Mouse (Mus musculus): ENCODE results near the gene Trpm3. TPM values are rescaled to one million over a fixed set of nuclear protein-coding genes. Genes with fewer than 3 reads are reported as not detected.
A peak's percentile ranks its signal among the peaks of the same experiment; 100 is the strongest.

Trpm3 gene
- polyA plus RNA-seq, 1 experiment from 2014 or later = 4.9 TPM

- WGBS = 81% methylated on average over 6 of the region's 6 CpGs
- Histone ChIP-seq H3K9ac (replicated peaks; ENCODE audit: low read length) (no peak overlapping the region), H3K4me3 (ENCODE audit: low read depth, low read length) (no peak overlapping the region), H3K9me3 (replicated peaks; ENCODE audit: control insufficient read depth, low read length) (no peaks in the 10 kb centered on the region), H3K36me3 (replicated peaks; ENCODE audit: control insufficient read depth, insufficient read depth, low read depth, low read length) (no peaks in the 10 kb centered on the region), H3K4me2 (ENCODE audit: low read depth, low read length) (no peak overlapping the region), H3K27ac (replicated peaks; ENCODE audit: low read depth, low read length) (no peak overlapping the region), H3K4me1 (ENCODE audit: control insufficient read depth, insufficient read depth, low read length) (no peaks in the 10 kb centered on the region), H3K27me3 (ENCODE audit: control insufficient read depth, insufficient read depth, low read length) (no peaks in the 10 kb centered on the region)
- no peak for DNase-seq (ENCODE audit: low spot score)
- ATAC-seq (replicated peaks; ENCODE audit: insufficient number of reproducible peaks, low FRiP score, low TSS enrichment, low read depth) = no peak
Observed at GRCm38 (mm10) chr19:22542990-22543709, 404.3 kb downstream of the Trpm3 start.

- no peak overlapping the region for H3K4me2 ChIP-seq (ENCODE audit: low read depth, low read length)
- no peaks in the 10 kb centered on the region for H3K9me3 ChIP-seq (replicated peaks; ENCODE audit: control insufficient read depth, low read length)
- no peaks in the 10 kb centered on the region for H3K4me1 ChIP-seq (ENCODE audit: control insufficient read depth, insufficient read depth, low read length)
- no peak for ATAC-seq (replicated peaks; ENCODE audit: insufficient number of reproducible peaks, low FRiP score, low TSS enrichment, low read depth)
- H3K9ac ChIP-seq (replicated peaks; ENCODE audit: low read length) = no peak overlapping the region
- H3K36me3 ChIP-seq (replicated peaks; ENCODE audit: control insufficient read depth, insufficient read depth, low read depth, low read length) = no peaks in the 10 kb centered on the region
- 26% methylated on average over 5 of the region's 5 CpGs for WGBS
- DNase-seq (ENCODE audit: low spot score) = peak; percentile 71
- no peak overlapping the region for H3K4me3 ChIP-seq (ENCODE audit: low read depth, low read length)
- no peak overlapping the region for H3K27ac ChIP-seq (replicated peaks; ENCODE audit: low read depth, low read length)
- H3K27me3 ChIP-seq (ENCODE audit: control insufficient read depth, insufficient read depth, low read length) = no peaks in the 10 kb centered on the region
Observed at GRCm38 (mm10) chr19:22552179-22552578, 413.3 kb downstream of the Trpm3 start.

DNA sequence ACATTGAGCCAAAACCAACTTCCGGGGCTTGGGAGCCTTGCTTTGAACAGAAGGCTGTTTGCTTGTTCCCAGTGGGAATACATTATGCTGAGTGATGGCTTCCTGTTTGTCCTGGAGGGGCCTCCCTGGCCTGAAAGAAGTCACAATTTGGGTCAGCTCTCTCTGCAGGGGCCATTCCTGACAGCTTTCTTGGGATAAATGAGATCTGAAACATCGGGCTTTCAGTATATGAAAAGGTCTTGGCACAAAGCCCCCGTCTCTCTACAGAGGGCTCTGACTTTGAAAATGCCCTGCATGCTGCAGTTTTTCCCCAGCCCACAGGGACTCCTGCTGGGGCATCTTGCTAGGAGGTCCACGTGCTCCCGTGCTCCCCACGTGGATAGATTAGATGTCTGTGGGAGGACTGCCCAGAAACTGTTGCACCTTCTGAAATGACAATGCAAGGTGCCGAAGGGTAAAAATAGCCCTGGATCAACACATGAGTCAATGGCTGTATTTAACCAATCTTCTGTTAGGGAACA lies 415.6 kb downstream of the Trpm3 start:
- no peak overlapping the region for H3K4me3 ChIP-seq (ENCODE audit: low read depth, low read length)
- peak; percentile 3 for DNase-seq (ENCODE audit: low spot score)
- no peak overlapping the region for H3K4me2 ChIP-seq (ENCODE audit: low read depth, low read length)

GRCm38 (mm10) chr19:22572396-22572795 lies 433.6 kb downstream of the Trpm3 start:
- Histone ChIP-seq H3K27me3 (ENCODE audit: control insufficient read depth, insufficient read depth, low read length) (no peaks in the 10 kb centered on the region), H3K9ac (replicated peaks; ENCODE audit: low read length) (no peak overlapping the region), H3K9me3 (replicated peaks; ENCODE audit: control insufficient read depth, low read length) (no peaks in the 10 kb centered on the region), H3K27ac (replicated peaks; ENCODE audit: low read depth, low read length) (no peak overlapping the region), H3K4me3 (ENCODE audit: low read depth, low read length) (no peak overlapping the region), H3K4me2 (ENCODE audit: low read depth, low read length) (no peak overlapping the region), H3K4me1 (ENCODE audit: control insufficient read depth, insufficient read depth, low read length) (no peaks in the 10 kb centered on the region), H3K36me3 (replicated peaks; ENCODE audit: control insufficient read depth, insufficient read depth, low read depth, low read length) (no peaks in the 10 kb centered on the region)
- 67% methylated on average over 11 of the region's 11 CpGs for WGBS
- DNase-seq (ENCODE audit: low spot score) (no peak), ATAC-seq (replicated peaks; ENCODE audit: insufficient number of reproducible peaks, low FRiP score, low TSS enrichment, low read depth) (no peak)

More for the DNA sequence above, 415.6 kb downstream of the Trpm3 start:
- WGBS = 7% methylated on average over 7 of the region's 7 CpGs
- ATAC-seq (replicated peaks; ENCODE audit: insufficient number of reproducible peaks, low FRiP score, low TSS enrichment, low read depth) = no peak
- no peaks in the 10 kb centered on the region for H3K4me1 ChIP-seq (ENCODE audit: control insufficient read depth, insufficient read depth, low read length)
- no peak overlapping the region for H3K27ac ChIP-seq (replicated peaks; ENCODE audit: low read depth, low read length)
- H3K36me3 ChIP-seq (replicated peaks; ENCODE audit: control insufficient read depth, insufficient read depth, low read depth, low read length) = no peaks in the 10 kb centered on the region
- H3K27me3 ChIP-seq (ENCODE audit: control insufficient read depth, insufficient read depth, low read length) = no peaks in the 10 kb centered on the region
- H3K9ac ChIP-seq (replicated peaks; ENCODE audit: low read length) = no peak overlapping the region; the same call in 1 of the 2 replicates
- H3K9me3 ChIP-seq (replicated peaks; ENCODE audit: control insufficient read depth, low read length) = no peaks in the 10 kb centered on the region

DNA sequence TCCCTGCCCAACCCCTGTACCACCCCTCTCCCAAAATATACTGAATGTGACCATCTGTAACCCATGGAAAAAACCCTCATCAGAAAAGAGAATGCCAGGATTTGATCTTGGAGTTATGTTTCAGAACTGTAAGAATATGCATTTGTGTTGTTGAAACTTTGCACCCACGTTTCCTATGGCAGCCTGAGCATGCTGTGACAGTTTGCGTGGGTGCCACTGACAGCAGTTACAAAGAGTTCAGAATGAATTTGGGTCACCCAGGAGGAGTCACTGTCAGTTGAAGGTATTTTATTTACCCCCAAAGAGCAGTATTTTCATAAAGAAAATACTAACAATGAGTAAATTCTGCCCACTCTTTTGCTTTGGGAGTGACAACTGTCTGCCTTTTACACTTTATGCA lies 434.0 kb downstream of the Trpm3 start:
- H3K4me3 ChIP-seq (ENCODE audit: low read depth, low read length) = no peak overlapping the region
- ATAC-seq (replicated peaks; ENCODE audit: insufficient number of reproducible peaks, low FRiP score, low TSS enrichment, low read depth) (no peak), DNase-seq (ENCODE audit: low spot score) (no peak)
- no peaks in the 10 kb centered on the region for H3K9me3 ChIP-seq (replicated peaks; ENCODE audit: control insufficient read depth, low read length)
- no peaks in the 10 kb centered on the region for H3K27me3 ChIP-seq (ENCODE audit: control insufficient read depth, insufficient read depth, low read length)
- H3K27ac ChIP-seq (replicated peaks; ENCODE audit: low read depth, low read length) = no peak overlapping the region
- H3K4me1 ChIP-seq (ENCODE audit: control insufficient read depth, insufficient read depth, low read length) = no peaks in the 10 kb centered on the region
- H3K9ac ChIP-seq (replicated peaks; ENCODE audit: low read length) = no peak overlapping the region
- 86% methylated on average over 2 of the region's 2 CpGs for WGBS
- no peak overlapping the region for H3K4me2 ChIP-seq (ENCODE audit: low read depth, low read length)
- no peaks in the 10 kb centered on the region for H3K36me3 ChIP-seq (replicated peaks; ENCODE audit: control insufficient read depth, insufficient read depth, low read depth, low read length)

DNA sequence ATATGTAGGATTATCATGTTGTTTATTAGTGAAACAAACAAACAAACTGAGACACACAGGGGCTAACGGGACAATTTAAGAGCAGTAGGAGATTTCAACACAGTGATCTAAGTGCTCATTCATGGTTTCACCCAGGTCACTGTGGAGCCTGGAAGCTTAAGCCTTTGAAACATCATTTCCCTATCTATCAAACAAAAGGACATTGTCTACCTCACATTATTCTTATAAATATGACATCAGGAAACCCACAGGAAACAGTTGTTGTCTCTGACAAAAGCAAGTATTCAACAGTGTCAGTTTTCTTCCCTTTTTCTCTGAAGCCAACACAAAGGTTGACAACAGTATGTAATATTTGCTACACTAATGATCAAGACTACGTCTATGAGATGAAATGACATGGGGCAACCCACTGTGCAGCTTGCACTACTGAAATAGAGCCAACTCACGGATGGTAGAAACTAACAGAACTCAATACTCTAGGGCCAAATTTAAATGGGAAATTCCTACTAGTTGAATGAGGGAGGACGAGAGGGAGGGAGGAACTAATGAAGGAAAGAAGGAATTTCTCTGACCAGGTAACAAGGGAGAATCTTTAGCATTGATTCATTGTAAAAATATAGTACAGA lies 443.4 kb downstream of the Trpm3 start:
- H3K4me2 ChIP-seq (ENCODE audit: low read depth, low read length) = no peak overlapping the region
- WGBS = 86% methylated on average over 4 of the region's 4 CpGs
- no peaks in the 10 kb centered on the region for H3K9me3 ChIP-seq (replicated peaks; ENCODE audit: control insufficient read depth, low read length)
- H3K36me3 ChIP-seq (replicated peaks; ENCODE audit: control insufficient read depth, insufficient read depth, low read depth, low read length) = no peaks in the 10 kb centered on the region
- H3K4me1 ChIP-seq (ENCODE audit: control insufficient read depth, insufficient read depth, low read length) = no peaks in the 10 kb centered on the region
- DNase-seq (ENCODE audit: low spot score) (no peak), ATAC-seq (replicated peaks; ENCODE audit: insufficient number of reproducible peaks, low FRiP score, low TSS enrichment, low read depth) (no peak)
- H3K4me3 ChIP-seq (ENCODE audit: low read depth, low read length) = no peak overlapping the region
- H3K27ac ChIP-seq (replicated peaks; ENCODE audit: low read depth, low read length) = no peak overlapping the region
- no peaks in the 10 kb centered on the region for H3K27me3 ChIP-seq (ENCODE audit: control insufficient read depth, insufficient read depth, low read length)
- H3K9ac ChIP-seq (replicated peaks; ENCODE audit: low read length) = no peak overlapping the region

DNA sequence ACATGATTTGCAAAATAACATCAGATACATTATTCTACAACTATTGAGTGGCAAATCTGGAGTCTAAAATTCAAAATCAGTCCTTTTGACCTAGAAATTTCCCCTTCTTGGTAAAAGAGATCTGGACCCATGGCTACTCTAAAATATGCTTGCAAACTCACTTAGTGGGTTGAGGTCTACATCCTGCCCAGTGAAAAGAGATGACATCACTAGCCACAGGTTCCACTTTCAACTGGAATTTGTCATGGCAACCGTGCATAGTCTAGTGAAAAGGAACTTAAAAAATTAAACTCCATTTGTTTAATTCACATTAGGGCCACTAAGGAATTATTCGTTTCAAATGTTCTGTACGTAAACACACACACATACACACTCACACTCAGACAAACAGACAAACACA lies 455.6 kb downstream of the Trpm3 start:
- H3K4me3 ChIP-seq (ENCODE audit: low read depth, low read length) = no peak overlapping the region
- H3K9me3 ChIP-seq (replicated peaks; ENCODE audit: control insufficient read depth, low read length) = no peaks in the 10 kb centered on the region
- H3K4me1 ChIP-seq (ENCODE audit: control insufficient read depth, insufficient read depth, low read length) = no peaks in the 10 kb centered on the region
- H3K27me3 ChIP-seq (ENCODE audit: control insufficient read depth, insufficient read depth, low read length) = no peaks in the 10 kb centered on the region
- no peaks in the 10 kb centered on the region for H3K36me3 ChIP-seq (replicated peaks; ENCODE audit: control insufficient read depth, insufficient read depth, low read depth, low read length)
- ATAC-seq (replicated peaks; ENCODE audit: insufficient number of reproducible peaks, low FRiP score, low TSS enrichment, low read depth) (no peak), DNase-seq (ENCODE audit: low spot score) (no peak)
- H3K9ac ChIP-seq (replicated peaks; ENCODE audit: low read length) = no peak overlapping the region
- no peak overlapping the region for H3K4me2 ChIP-seq (ENCODE audit: low read depth, low read length)
- no peak overlapping the region for H3K27ac ChIP-seq (replicated peaks; ENCODE audit: low read depth, low read length)
- 90% methylated on average over 3 of the region's 3 CpGs for WGBS

- 51% methylated on average over 2 of the region's 2 CpGs for WGBS
Observed at GRCm38 (mm10) chr19:22595246-22595645, 456.4 kb downstream of the Trpm3 start.

More at GRCm38 (mm10) chr19:22595246-22595645, 456.4 kb downstream of the Trpm3 start:
- ATAC-seq (replicated peaks; ENCODE audit: insufficient number of reproducible peaks, low FRiP score, low TSS enrichment, low read depth) = no peak
- H3K27me3 ChIP-seq (ENCODE audit: control insufficient read depth, insufficient read depth, low read length) = no peaks in the 10 kb centered on the region
- H3K4me3 ChIP-seq (ENCODE audit: low read depth, low read length) = no peak overlapping the region
- DNase-seq (ENCODE audit: low spot score) = peak; percentile 6
- no peak overlapping the region for H3K4me2 ChIP-seq (ENCODE audit: low read depth, low read length)
- H3K36me3 ChIP-seq (replicated peaks; ENCODE audit: control insufficient read depth, insufficient read depth, low read depth, low read length) = no peaks in the 10 kb centered on the region
- no peaks in the 10 kb centered on the region for H3K9me3 ChIP-seq (replicated peaks; ENCODE audit: control insufficient read depth, low read length)
- no peaks in the 10 kb centered on the region for H3K4me1 ChIP-seq (ENCODE audit: control insufficient read depth, insufficient read depth, low read length)
- no peak overlapping the region for H3K9ac ChIP-seq (replicated peaks; ENCODE audit: low read length)
- no peak overlapping the region for H3K27ac ChIP-seq (replicated peaks; ENCODE audit: low read depth, low read length)

Measured in embryonic facial prominence, embryonic 11.5 days (tissue).